28 mouse cellular contexts compared by ENCODE assay signal in genomic region chr2:157375051-157375450, GRCm38 (mm10). TPM values are rescaled to one million over a fixed set of nuclear protein-coding genes. Genes with fewer than 3 reads are reported as not detected.
A peak's percentile ranks its signal among the peaks of the same experiment; 100 is the strongest.
DNase-seq lines count a peak whose midpoint lies in the region; ATAC-seq and TF ChIP-seq lines count a peak whose summit lies in the region.
"Had no signal": no experiment of that assay in that cellular context is flagged by ENCODE, and none has a peak within 500 bp of the region (broad histone marks: within the 10 kb centered on the region; RNA-seq: fewer than 3 reads in every experiment).

No protein-coding gene starts in this region.

- H3K36me3 ChIP-seq in forebrain, embryonic 12.5 days (replicated peaks), result peaks cover 21% of the 10 kb centered on the region
- H3K36me3 ChIP-seq in forebrain, postnatal 0 days (ENCODE audit: insufficient read depth), result peaks cover 9% of the 10 kb centered on the region; the same call in 1 of the 2 replicates
- H3K36me3 ChIP-seq in lung, embryonic 16.5 days (ENCODE audit: control insufficient read depth, insufficient read depth, low read length), result peaks cover 4% of the 10 kb centered on the region; the same call in 1 of the 2 replicates
- H3K36me3 ChIP-seq in ES-E14 (ENCODE audit: control insufficient read depth, insufficient read depth, low read length, poor library complexity, severe bottlenecking), result peaks cover 7% of the 10 kb centered on the region; the same call in 1 of the 2 replicates
- 0 out of 2 replicates have a peak, but pooled peaks cover 11% of the 10 kb centered on the region for H3K36me3 ChIP-seq in intestine, postnatal 0 days (ENCODE audit: control insufficient read depth, insufficient read depth)

- H3K4me2 ChIP-seq in forebrain, embryonic 12.5 days, result no peak overlapping the region
- H3K4me2 ChIP-seq in forebrain, postnatal 0 days (ENCODE audit: low read depth), result no peak overlapping the region
- H3K4me2 ChIP-seq in lung, embryonic 16.5 days (ENCODE audit: low read depth, low read length), result no peak overlapping the region
- H3K4me2 ChIP-seq in intestine, postnatal 0 days (replicated peaks; ENCODE audit: low read depth), result no peak overlapping the region
- H3K4me2 ChIP-seq: forebrain, embryonic 15.5 days; heart, embryonic 15.5 days had no signal

- H3K9me3 ChIP-seq in forebrain, embryonic 12.5 days, result no peaks in the 10 kb centered on the region
- H3K9me3 ChIP-seq in forebrain, postnatal 0 days (ENCODE audit: low read length), result no peaks in the 10 kb centered on the region
- no peaks in the 10 kb centered on the region for H3K9me3 ChIP-seq in lung, embryonic 16.5 days (ENCODE audit: control insufficient read depth, low read length)
- no peaks in the 10 kb centered on the region for H3K9me3 ChIP-seq in ES-E14 (ENCODE audit: control insufficient read depth, insufficient read depth, low read depth, low read length)
- H3K9me3 ChIP-seq in intestine, postnatal 0 days (ENCODE audit: control insufficient read depth), result no peaks in the 10 kb centered on the region
- H3K9me3 ChIP-seq: forebrain, embryonic 15.5 days; heart, embryonic 15.5 days had no signal

- DNase-seq in forebrain, postnatal 0 days, result no peak
- DNase-seq in lung, adult 18-20 months, result no peak
- DNase-seq in ES-E14 (ENCODE audit: low read depth, low spot score), result no peak
- DNase-seq in right cerebral cortex, postnatal 4 days, result no peak
- no peak for DNase-seq in cerebellum, adult 9-11 months
- DNase-seq: adrenal gland, postnatal 36 days; cerebellum, adult 11-12 months; cerebellum, postnatal 25 days; kidney, adult 8-10 months; kidney, postnatal 14 days; left cerebral cortex, postnatal 4 days; liver had no signal

- 0 out of 2 replicates have a peak overlapping the region, but pooled peaks have one; percentile 4 for H3K9ac ChIP-seq in forebrain, embryonic 12.5 days
- no peak overlapping the region for H3K9ac ChIP-seq in forebrain, postnatal 0 days
- no peak overlapping the region for H3K9ac ChIP-seq in lung, embryonic 16.5 days (ENCODE audit: low read length)
- no peak overlapping the region for H3K9ac ChIP-seq in ES-E14 (ENCODE audit: insufficient read depth, low read depth, low read length, poor library complexity, severe bottlenecking)
- no peak overlapping the region for H3K9ac ChIP-seq in intestine, postnatal 0 days (ENCODE audit: low read depth, low read length)
- H3K9ac ChIP-seq: forebrain, embryonic 15.5 days; heart, embryonic 15.5 days had no signal

- ATAC-seq in forebrain, embryonic 12.5 days (ENCODE audit: low FRiP score), result no peak
- ATAC-seq in forebrain, postnatal 0 days, result no peak
- ATAC-seq in lung, embryonic 16.5 days (ENCODE audit: low read depth), result peak; percentile 63
- ATAC-seq in intestine, postnatal 0 days, result peak; percentile 36; the same call in 1 of the 2 replicates
- ATAC-seq: CD4-positive, CD25-positive, alpha-beta regulatory T cell, adult 4 months; forebrain, embryonic 15.5 days; hindbrain, postnatal 0 days had no signal

- in situ Hi-C loops in ES-E14 (cut with MboI; ENCODE audit: low sequenced_read_pairs in 2 of 2, unreplicated experiment in 2 of 2), result no loop called here

- H3K27ac ChIP-seq in forebrain, embryonic 12.5 days, result no peak overlapping the region
- H3K27ac ChIP-seq in forebrain, postnatal 0 days (ENCODE audit: low read depth, low read length), result no peak overlapping the region
- peak overlapping the region; percentile 90 for H3K27ac ChIP-seq in lung, embryonic 16.5 days (ENCODE audit: low read length)
- H3K27ac ChIP-seq in ES-E14 (ENCODE audit: insufficient read depth, low read depth, low read length, poor library complexity, severe bottlenecking), result peak overlapping the region; percentile 41; the same call in 1 of the 2 replicates
- H3K27ac ChIP-seq in intestine, postnatal 0 days (ENCODE audit: low read depth, low read length), result peak overlapping the region; percentile 66; the same call in 1 of the 2 replicates
- H3K27ac ChIP-seq: forebrain, embryonic 15.5 days; heart, embryonic 15.5 days; hindbrain, postnatal 0 days had no signal

- TF ChIP-seq CTCF in forebrain, postnatal 0 days (IDR thresholded peaks at IDR 0.05; ENCODE audit: low read depth), result no peak
- TF ChIP-seq CTCF in intestine, postnatal 0 days (IDR thresholded peaks at IDR 0.05; ENCODE audit: low read depth), result no peak

- WGBS in forebrain, embryonic 12.5 days, result 64% methylated on average over 8 of the region's 8 CpGs
- 58% methylated on average over 8 of the region's 8 CpGs for WGBS in forebrain, postnatal 0 days
- 38% methylated on average over 7 of the region's 8 CpGs for WGBS in lung, embryonic 16.5 days
- WGBS in intestine, postnatal 0 days, result 27% methylated on average over 8 of the region's 8 CpGs

- peaks cover 23% of the 10 kb centered on the region for H3K4me1 ChIP-seq in forebrain, embryonic 12.5 days
- peaks cover 10% of the 10 kb centered on the region for H3K4me1 ChIP-seq in forebrain, postnatal 0 days (ENCODE audit: insufficient read depth)
- H3K4me1 ChIP-seq in lung, embryonic 16.5 days (replicated peaks; ENCODE audit: control insufficient read depth, insufficient read depth, low read length), result peaks cover 18% of the 10 kb centered on the region
- peaks cover 7 to 9% of the 10 kb centered on the region in 2 experiments for H3K4me1 ChIP-seq in ES-E14 (ENCODE audit: control insufficient read depth in 2 of 2, insufficient read depth in 2 of 2, low read length in 2 of 2, poor library complexity in 1 of 2)
- H3K4me1 ChIP-seq in intestine, postnatal 0 days (replicated peaks; ENCODE audit: control insufficient read depth, insufficient read depth, low read length), result peaks cover 8% of the 10 kb centered on the region

- no peaks in the 10 kb centered on the region for H3K27me3 ChIP-seq in forebrain, embryonic 12.5 days
- H3K27me3 ChIP-seq in forebrain, postnatal 0 days (ENCODE audit: insufficient read depth, low read length), result no peaks in the 10 kb centered on the region
- no peaks in the 10 kb centered on the region for H3K27me3 ChIP-seq in lung, embryonic 16.5 days (ENCODE audit: control insufficient read depth, insufficient read depth, low read depth, low read length)
- H3K27me3 ChIP-seq in intestine, postnatal 0 days (replicated peaks; ENCODE audit: control insufficient read depth, insufficient read depth, low read length), result no peaks in the 10 kb centered on the region
- H3K27me3 ChIP-seq: forebrain, embryonic 15.5 days; heart, embryonic 15.5 days had no signal

- H3K4me3 ChIP-seq in forebrain, embryonic 12.5 days (replicated peaks), result no peak overlapping the region
- H3K4me3 ChIP-seq in forebrain, postnatal 0 days (ENCODE audit: low read depth, low read length), result no peak overlapping the region
- no peak overlapping the region for H3K4me3 ChIP-seq in lung, embryonic 16.5 days (ENCODE audit: low read length)
- H3K4me3 ChIP-seq in ES-E14 (ENCODE audit: insufficient read depth in 1 of 2, low read depth in 1 of 2, low read length in 2 of 2, poor library complexity in 1 of 2, severe bottlenecking in 1 of 2), result no peak overlapping the region
- no peak overlapping the region for H3K4me3 ChIP-seq in intestine, postnatal 0 days (ENCODE audit: low read depth, low read length)
- H3K4me3 ChIP-seq: forebrain, embryonic 15.5 days; heart, embryonic 15.5 days had no signal

TF ChIP-seq in ES-E14, 5 proteins besides CTCF, POLR2A, EP300 and RAD21:
- TF ChIP-seq CHD2 (IDR thresholded peaks at IDR 0.05; ENCODE audit: low read depth, low read length) (no peak), HCFC1 (IDR thresholded peaks at IDR 0.05; ENCODE audit: borderline replicate concordance, insufficient read depth, low read length) (no peak), MAFK (IDR thresholded peaks at IDR 0.05; ENCODE audit: insufficient read depth, low read depth, low read length) (no peak), ZC3H11A (IDR thresholded peaks at IDR 0.05; ENCODE audit: borderline replicate concordance, low read depth, low read length) (no peak)
TF ChIP-seq in ES-E14: peak in this region for 0.

RNA-seq across cellular contexts. Expression of gene Manbal, which starts 7.7 kb away (rescaled TPM):
- polyA plus RNA-seq in forebrain, embryonic 12.5 days (2016; fragmentation: Nextera tagmentation; extraction: Ambion mirVana), result 68.8 and 69.4 TPM in 2 replicates
- total RNA-seq in forebrain, postnatal 0 days (2014; rRNA removed), result 69.9 and 73.6 TPM in 2 replicates
- 139 TPM in 2 replicates for polyA plus RNA-seq in forebrain, postnatal 0 days (2015; fragmentation: Nextera tagmentation; extraction: Ambion mirVana)
- polyA plus RNA-seq in lung, embryonic 16.5 days (2015; fragmentation: Nextera tagmentation; extraction: Ambion mirVana), result 85.3 and 86.3 TPM in 2 replicates
- total RNA-seq in ES-E14 (2012; rRNA removed), result 39.4 and 44.9 TPM in 2 replicates
- 60.9 and 66.5 TPM in 2 replicates for polyA plus RNA-seq in intestine, postnatal 0 days (2015; fragmentation: Nextera tagmentation; extraction: Ambion mirVana)

RNA-seq across cellular contexts. Expression of gene Ghrh, which starts 27.7 kb away (rescaled TPM):
- 1.00 and 2.2 TPM in 2 replicates for polyA plus RNA-seq in forebrain, embryonic 12.5 days (2016; fragmentation: Nextera tagmentation; extraction: Ambion mirVana)
- 1.5 and 1.7 TPM in 2 replicates for total RNA-seq in forebrain, postnatal 0 days (2014; rRNA removed)
- 0.74 and 2.8 TPM in 2 replicates for polyA plus RNA-seq in forebrain, postnatal 0 days (2015; fragmentation: Nextera tagmentation; extraction: Ambion mirVana)
- not detected in 2 replicates for polyA plus RNA-seq in lung, embryonic 16.5 days (2015; fragmentation: Nextera tagmentation; extraction: Ambion mirVana)
- total RNA-seq in ES-E14 (2012; rRNA removed), result not detected in 2 replicates
- 0.26 and 0.78 TPM in 2 replicates for polyA plus RNA-seq in intestine, postnatal 0 days (2015; fragmentation: Nextera tagmentation; extraction: Ambion mirVana)
- total RNA-seq: adrenal gland, postnatal 36 days; hematopoietic stem cell, adult 5-6 weeks; hindbrain, postnatal 0 days; layer of hippocampus, adult 8-10 months; left cerebral cortex, adult 18-20 months; left cerebral cortex, postnatal 4 days; megakaryocyte progenitor cell, adult 5-6 weeks; MEL had no signal
- polyA plus RNA-seq: CD4-positive, CD25-positive, alpha-beta regulatory T cell, adult 4 months; heart, embryonic 15.5 days; liver, embryonic 16.5 days; neural tube, embryonic 14.5 days; spleen, adult 2 months; urinary bladder, adult 2 months had no signal

RNA-seq across cellular contexts. Expression of gene Src, which starts 43.2 kb away (rescaled TPM):
- polyA plus RNA-seq in forebrain, embryonic 12.5 days (2016; fragmentation: Nextera tagmentation; extraction: Ambion mirVana), result 35.1 and 38.0 TPM in 2 replicates
- 96.0 and 124 TPM in 2 replicates for total RNA-seq in forebrain, postnatal 0 days (2014; rRNA removed)
- polyA plus RNA-seq in forebrain, postnatal 0 days (2015; fragmentation: Nextera tagmentation; extraction: Ambion mirVana), result 22.8 and 29.1 TPM in 2 replicates
- polyA plus RNA-seq in lung, embryonic 16.5 days (2015; fragmentation: Nextera tagmentation; extraction: Ambion mirVana), result 20.9 and 21.1 TPM in 2 replicates
- 32.5 and 36.7 TPM in 2 replicates for total RNA-seq in ES-E14 (2012; rRNA removed)
- 23.9 and 25.1 TPM in 2 replicates for polyA plus RNA-seq in intestine, postnatal 0 days (2015; fragmentation: Nextera tagmentation; extraction: Ambion mirVana)

Comparison
In these comparisons a context has a peak if more than half of its experiments do, and no peak if none do; other contexts are left out.
1. ATAC-seq: peak in lung, embryonic 16.5 days (single experiment) and intestine, postnatal 0 days (single experiment); none in forebrain, embryonic 12.5 days (single experiment) and forebrain, postnatal 0 days (single experiment).
2. H3K27ac ChIP-seq: peak in lung, embryonic 16.5 days (single experiment), ES-E14 (single experiment) and intestine, postnatal 0 days (single experiment); none in forebrain, embryonic 12.5 days (single experiment) and forebrain, postnatal 0 days (single experiment).